Mouse (Mus musculus) intestine, embryonic 14.5 days (tissue): ENCODE results near the gene Sv2a. TPM values are rescaled to one million over a fixed set of nuclear protein-coding genes. Genes with fewer than 3 reads are reported as not detected.

Experiments
- ATAC-seq: fragments of 200-750 bp; cut with Nextera tagmentation; replicated peaks from 2 replicates; pipeline ENCODE4 v1.8.0; 2017; ENCODE audit warnings: low read depth, moderate number of reproducible peaks, moderate TSS enrichment, moderate library complexity; ENCODE audit not compliant: low FRiP score, low TSS enrichment
- DNase-seq: peaks from one replicate; pipeline ENCODE4 v3.0.0-alpha.2; 2018; ENCODE audit warnings: low spot score
- H3K27ac ChIP-seq: fragments of 300-500 bp; sonication (generic); 2 replicates; pipeline ENCODE4 v1.5.1; 2014; ENCODE audit warnings: low read depth, mild to moderate bottlenecking, control low read depth
- H3K27me3 ChIP-seq: fragments of 300-500 bp; sonication (generic); replicated peaks from 2 replicates; pipeline ENCODE4 v1.6.1; 2014; ENCODE audit warnings: low read length, control low read depth; ENCODE audit not compliant: control insufficient read depth, insufficient read depth
- H3K36me3 ChIP-seq: fragments of 300-500 bp; sonication (generic); 2 replicates; pipeline ENCODE4 v1.6.1; 2014; ENCODE audit warnings: low read length, control low read depth; ENCODE audit not compliant: control insufficient read depth, insufficient read depth
- H3K4me1 ChIP-seq: fragments of 300-500 bp; sonication (generic); replicated peaks from 2 replicates; pipeline ENCODE4 v1.6.1; 2014; ENCODE audit warnings: low read length, control low read depth, mixed read lengths; ENCODE audit not compliant: control insufficient read depth, insufficient read depth
- H3K4me2 ChIP-seq: fragments of 300-500 bp; sonication (generic); 2 replicates; pipeline ENCODE4 v1.6.1; 2014; ENCODE audit warnings: low read length
- H3K4me3 ChIP-seq: fragments of 300-500 bp; sonication (generic); 2 replicates; pipeline ENCODE4 v1.5.1; 2014; ENCODE audit warnings: low read depth, low read length, control low read depth, mixed read lengths
- H3K9ac ChIP-seq: fragments of 300-500 bp; sonication (generic); 2 replicates; pipeline ENCODE4 v1.6.1; 2014; ENCODE audit warnings: mild to moderate bottlenecking, low read length
- H3K9me3 ChIP-seq: fragments of 300-500 bp; sonication (generic); 2 replicates; pipeline ENCODE4 v1.6.1; 2016; ENCODE audit warnings: low read length, control low read depth; ENCODE audit not compliant: control insufficient read depth
- WGBS: fragments of 180-500 bp; shearing (Covaris S2); extraction: QIAGEN DNeasy Blood & Tissue Kit; methylation state at CpG from one replicate; pipeline ENCODE4 v1.1.7; 2014; 5-methylcytosine and 5-hydroxymethylcytosine counted together
- polyA plus RNA-seq: library from polyadenylated mRNA; unstranded; fragments of >200 nt; fragmentation: Nextera tagmentation; extraction: Ambion mirVana; gene quantifications from 2 replicates; pipeline ENCODE4 v1.2.1, GENCODE M21; 2014

Sv2a gene
- 6.5 and 8.3 TPM in 2 replicates for polyA plus RNA-seq

DNA sequence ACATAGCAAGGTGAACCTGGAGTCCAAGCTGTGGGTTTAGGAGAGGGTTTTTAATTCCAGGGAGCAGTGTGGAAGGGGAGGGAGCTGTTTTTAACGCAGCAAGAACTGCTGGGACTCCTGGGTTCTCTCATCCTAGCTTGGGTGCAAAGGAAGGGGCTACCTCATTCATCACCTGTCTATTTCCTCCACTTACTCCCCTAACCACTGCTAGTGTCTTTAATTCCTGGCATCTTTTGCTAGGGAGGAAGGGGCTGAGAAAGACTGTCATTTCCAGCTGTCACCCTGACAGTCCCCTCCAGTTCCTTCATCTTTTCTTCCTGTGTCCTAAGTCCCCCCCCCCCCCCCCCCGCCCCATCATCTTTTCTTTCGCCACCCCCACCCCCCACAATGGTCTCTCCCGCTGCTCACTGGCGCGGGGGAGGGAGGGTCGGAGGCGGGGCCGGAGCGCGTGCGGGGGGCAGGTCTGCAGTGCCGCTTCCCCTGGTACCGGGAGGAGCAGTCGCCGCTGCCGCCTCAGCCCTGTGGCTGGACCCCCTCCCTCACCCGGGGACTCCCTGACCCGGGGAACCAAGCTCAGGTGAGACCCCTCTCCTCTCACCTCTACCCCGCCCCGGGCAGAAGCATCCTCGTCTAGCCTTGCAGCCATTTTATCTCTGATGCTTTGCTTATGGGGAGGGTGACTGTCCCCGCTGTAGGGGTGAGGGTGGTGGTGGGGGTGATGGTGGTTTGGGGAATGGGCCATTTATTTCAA lies at the start of gene Sv2a:
TSS of gene Sv2a (plus strand) at position 425 of the 751 bp plus-strand sequence.
- Histone ChIP-seq H3K4me2 (peak within 1 kb of the TSS; percentile 81), H3K9me3 (no peaks in the 10 kb centered on the region), H3K27ac (no peak within 1 kb of the TSS), H3K36me3 (peaks cover 31% of the 10 kb centered on the region), H3K27me3 (no peaks in the 10 kb centered on the region), H3K9ac (peak within 1 kb of the TSS; percentile 55), H3K4me1 (peaks cover 23% of the 10 kb centered on the region), H3K4me3 (peak within 1 kb of the TSS; percentile 52)
- 1% methylated on average over 14 of the region's 23 CpGs for WGBS
- DNase-seq (peak; percentile 80), ATAC-seq (peak; percentile 46; the same call in 1 of the 2 replicates)

DNA sequence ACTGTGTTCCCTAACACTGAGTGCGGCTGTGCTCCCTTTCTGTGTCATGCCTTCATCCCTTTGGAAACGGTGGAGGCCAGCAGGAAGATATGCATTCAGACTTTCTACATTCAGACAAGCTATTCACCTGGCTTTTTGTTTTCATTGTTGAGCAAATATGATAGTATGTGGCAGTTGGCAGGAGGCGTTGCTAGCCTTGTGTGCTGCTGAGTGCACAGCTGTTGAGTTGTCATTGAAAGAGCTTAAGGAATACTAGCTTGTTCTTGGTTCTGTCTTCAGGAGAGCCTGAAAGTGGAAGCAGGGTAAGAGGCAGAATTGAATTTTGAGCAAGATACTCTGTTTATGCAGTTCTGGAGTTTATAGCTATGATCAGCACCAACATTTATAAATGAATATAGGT lies 48.5 kb upstream of the Sv2a start:
- no peaks in the 10 kb centered on the region for H3K27me3 ChIP-seq
- no peak overlapping the region for H3K27ac ChIP-seq
- DNase-seq (no peak), ATAC-seq (no peak)
- no peak overlapping the region for H3K4me3 ChIP-seq
- 79% methylated on average over 3 of the region's 3 CpGs for WGBS
- peaks cover 10% of the 10 kb centered on the region for H3K36me3 ChIP-seq
- H3K9me3 ChIP-seq: no peaks in the 10 kb centered on the region
- H3K4me1 ChIP-seq: 0 out of 2 replicates have a peak, but pooled peaks cover 5% of the 10 kb centered on the region
- H3K4me2 ChIP-seq: no peak overlapping the region
- H3K9ac ChIP-seq: no peak overlapping the region

DNA sequence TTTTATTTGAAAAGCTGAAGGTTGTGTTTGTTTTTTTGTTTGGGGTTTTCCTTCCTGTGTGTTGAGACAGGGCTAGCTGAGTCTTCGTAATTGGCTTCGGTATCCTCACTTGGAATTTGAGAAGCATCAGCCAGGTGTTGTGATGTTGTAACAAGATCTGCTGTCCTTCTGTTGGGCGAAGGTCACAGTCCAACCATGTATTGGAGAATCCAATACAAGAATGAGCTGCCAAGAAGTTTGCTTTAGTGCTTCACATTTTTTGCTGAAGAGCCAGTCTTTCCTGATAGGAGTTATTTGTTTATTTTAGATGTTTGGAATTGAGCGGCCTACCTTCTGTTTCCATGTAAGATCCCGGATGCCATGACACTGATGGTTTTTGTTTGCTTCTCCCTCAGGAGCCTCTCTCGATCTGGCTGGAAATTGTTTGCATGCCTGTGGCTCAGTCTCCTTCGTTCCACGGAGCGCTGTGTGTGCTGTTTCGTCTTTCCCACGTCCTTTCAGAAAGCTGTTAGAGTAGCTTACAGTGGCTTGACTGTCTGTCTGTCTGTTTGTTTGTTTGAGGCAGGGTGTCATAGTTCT lies 47.5 kb upstream of the Sv2a start:
- ATAC-seq: no peak
- H3K4me1 ChIP-seq: 0 out of 2 replicates have a peak, but pooled peaks cover 5% of the 10 kb centered on the region
- H3K27me3 ChIP-seq: no peaks in the 10 kb centered on the region
- no peak overlapping the region for H3K27ac ChIP-seq
- no peak for DNase-seq
- no peak overlapping the region for H3K4me3 ChIP-seq
- H3K9me3 ChIP-seq: no peaks in the 10 kb centered on the region
- peaks cover 18% of the 10 kb centered on the region for H3K36me3 ChIP-seq
- H3K4me2 ChIP-seq: no peak overlapping the region
- 42% methylated on average over 11 of the region's 11 CpGs for WGBS
- H3K9ac ChIP-seq: no peak overlapping the region

DNA sequence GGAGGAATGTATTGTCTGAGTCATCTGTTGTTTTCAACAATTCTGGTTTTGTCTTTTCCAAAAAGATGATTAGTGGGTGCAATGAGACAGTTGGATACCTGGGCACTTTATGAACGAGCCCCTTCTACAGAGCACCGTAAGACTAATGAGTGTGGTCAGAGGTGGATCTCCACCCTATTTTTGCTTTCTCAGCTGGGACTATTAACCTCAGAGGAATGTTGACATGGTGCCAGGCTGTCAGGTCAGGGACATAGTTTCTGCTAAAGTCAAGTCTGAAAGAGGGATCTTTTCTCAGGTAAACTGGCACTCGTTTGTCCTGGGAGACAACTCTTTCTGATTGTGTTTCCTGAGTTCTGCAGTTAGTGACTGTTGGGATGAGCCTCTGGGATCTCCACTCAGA lies 45.9 kb upstream of the Sv2a start:
- H3K27ac ChIP-seq: no peak overlapping the region
- 79% methylated on average over 3 of the region's 3 CpGs for WGBS
- H3K4me3 ChIP-seq: no peak overlapping the region
- DNase-seq (no peak), ATAC-seq (no peak)
- no peak overlapping the region for H3K9ac ChIP-seq
- H3K9me3 ChIP-seq: no peaks in the 10 kb centered on the region
- H3K36me3 ChIP-seq: peaks cover 26% of the 10 kb centered on the region
- H3K4me1 ChIP-seq: 0 out of 2 replicates have a peak, but pooled peaks cover 5% of the 10 kb centered on the region
- no peaks in the 10 kb centered on the region for H3K27me3 ChIP-seq
- H3K4me2 ChIP-seq: no peak overlapping the region

DNA sequence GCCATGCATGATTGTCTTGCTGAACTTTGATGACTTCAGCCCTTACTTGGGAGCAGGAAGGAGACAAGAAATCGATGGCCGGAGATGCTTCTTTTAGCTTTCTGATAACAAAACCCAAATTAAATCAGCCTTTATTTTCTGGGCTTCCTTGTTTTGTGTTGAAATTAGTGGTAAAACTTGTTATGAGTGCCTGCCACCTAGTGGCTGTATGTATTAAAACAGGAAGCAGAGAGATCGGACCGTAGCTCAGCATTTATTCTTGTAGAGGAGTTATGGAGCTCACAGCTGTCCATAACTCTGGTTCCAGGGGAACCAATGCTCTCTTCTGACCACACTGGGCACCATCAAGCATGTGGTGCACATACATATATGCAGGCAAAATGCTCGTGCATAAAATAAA lies 33.0 kb upstream of the Sv2a start:
- no peak overlapping the region for H3K9ac ChIP-seq
- no peak overlapping the region for H3K4me3 ChIP-seq
- no peak overlapping the region for H3K4me2 ChIP-seq
- H3K9me3 ChIP-seq: no peaks in the 10 kb centered on the region
- no peaks in the 10 kb centered on the region for H3K27me3 ChIP-seq
- no peaks in the 10 kb centered on the region for H3K4me1 ChIP-seq
- WGBS: 23% methylated on average over 5 of the region's 5 CpGs
- H3K36me3 ChIP-seq: peaks cover 54% of the 10 kb centered on the region
- no peak for DNase-seq
- ATAC-seq: 0 out of 2 replicates have a peak, but pooled peaks have one; percentile 43
- H3K27ac ChIP-seq: no peak overlapping the region

DNA sequence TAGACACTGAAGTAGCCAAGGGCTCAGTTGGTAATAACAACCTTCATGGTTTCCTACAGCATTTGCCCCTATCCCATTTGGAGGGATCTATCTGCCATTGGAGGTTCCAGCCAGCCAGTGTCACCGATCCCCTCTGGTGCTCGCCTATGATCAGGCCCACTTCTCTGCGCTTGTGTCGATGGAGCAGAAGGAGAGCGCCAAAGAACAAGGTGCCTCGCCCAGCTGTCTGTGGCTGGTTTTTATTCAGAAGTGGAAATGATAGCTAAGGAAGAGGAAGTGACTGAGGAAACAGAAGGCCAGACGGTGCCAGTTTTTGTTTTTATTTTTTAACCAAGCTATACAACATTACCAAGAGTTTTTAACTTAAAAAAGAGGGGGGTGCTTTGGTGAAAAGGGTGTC lies 29.1 kb upstream of the Sv2a start:
- Histone ChIP-seq H3K36me3 (peaks cover 69% of the 10 kb centered on the region), H3K27ac (no peak overlapping the region), H3K9me3 (no peaks in the 10 kb centered on the region), H3K4me2 (no peak overlapping the region), H3K4me1 (no peaks in the 10 kb centered on the region), H3K4me3 (no peak overlapping the region), H3K9ac (no peak overlapping the region), H3K27me3 (no peaks in the 10 kb centered on the region)
- 87% methylated on average over 7 of the region's 7 CpGs for WGBS
- no peak for ATAC-seq
- peak; percentile 6 for DNase-seq

DNA sequence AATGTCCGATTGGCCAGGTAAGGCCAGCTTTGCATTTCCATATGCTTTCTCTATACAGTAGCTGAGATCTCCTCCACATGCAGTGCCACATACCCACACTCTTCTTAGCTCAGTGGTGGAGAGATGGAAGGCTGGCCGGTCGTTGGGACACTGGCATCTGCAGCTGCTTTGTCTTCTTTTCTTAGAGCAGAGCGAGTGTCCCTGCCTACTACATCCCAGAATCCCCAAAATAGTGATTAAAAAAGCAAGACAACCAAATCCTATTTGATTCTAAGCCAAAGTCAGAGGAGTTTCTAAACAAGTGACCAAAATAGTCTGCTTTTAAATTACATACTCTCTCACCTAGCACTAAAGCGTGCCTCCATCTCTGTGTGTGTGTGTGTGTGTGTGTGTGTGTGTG lies 28.3 kb upstream of the Sv2a start:
- H3K9ac ChIP-seq: no peak overlapping the region
- ATAC-seq (no peak), DNase-seq (peak; percentile 4)
- whole genome bisulfite sequencing: 87% methylated on average over 5 of the region's 5 CpGs
- H3K4me1 ChIP-seq: no peaks in the 10 kb centered on the region
- peaks cover 74% of the 10 kb centered on the region for H3K36me3 ChIP-seq
- H3K27ac ChIP-seq: no peak overlapping the region
- no peaks in the 10 kb centered on the region for H3K9me3 ChIP-seq
- no peak overlapping the region for H3K4me2 ChIP-seq
- H3K4me3 ChIP-seq: no peak overlapping the region
- H3K27me3 ChIP-seq: no peaks in the 10 kb centered on the region

DNA sequence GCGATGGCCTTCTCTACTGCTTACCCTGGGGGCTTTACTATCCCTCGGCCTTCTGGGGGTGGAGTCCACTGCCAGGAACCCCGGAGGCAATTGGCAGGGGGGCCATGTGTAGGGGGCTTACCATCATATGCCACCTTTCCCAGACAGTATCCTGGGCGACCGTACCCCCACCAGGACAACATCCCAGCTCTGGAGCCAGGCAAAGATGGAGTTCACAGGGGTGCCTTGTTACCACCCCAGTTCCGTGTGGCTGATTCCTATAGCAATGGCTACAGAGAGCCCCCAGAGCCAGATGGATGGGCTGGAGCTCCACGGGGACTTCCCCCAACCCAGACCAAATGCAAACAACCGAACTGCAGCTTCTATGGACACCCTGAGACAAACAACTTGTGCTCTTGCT lies 25.4 kb upstream of the Sv2a start:
- no peak overlapping the region for H3K4me2 ChIP-seq
- no peak overlapping the region for H3K27ac ChIP-seq
- no peaks in the 10 kb centered on the region for H3K9me3 ChIP-seq
- H3K9ac ChIP-seq: no peak overlapping the region
- H3K4me1 ChIP-seq: peaks cover 8% of the 10 kb centered on the region
- peaks cover 68% of the 10 kb centered on the region for H3K36me3 ChIP-seq
- H3K4me3 ChIP-seq: no peak overlapping the region
- H3K27me3 ChIP-seq: no peaks in the 10 kb centered on the region
- no peak for ATAC-seq
- 83% methylated on average over 8 of the region's 8 CpGs for WGBS
- DNase-seq: peak; percentile 32
